Mouse (Mus musculus) brain, embryonic 14.5 days (tissue): Measurements from ENCODE around the gene Gm28635.

ENCODE experiments used
- CTCF ChIP-seq: fragments of 200-500 bp; IDR thresholded peaks from 2 replicates; pipeline ENCODE4 v1.5.1; 2012; ENCODE audit warnings: inconsistent platforms, mild to moderate bottlenecking, moderate library complexity, borderline replicate concordance; ENCODE audit not compliant: insufficient read depth, insufficient read length; ENCODE audit errors: extremely low read depth
- POLR2A ChIP-seq: fragments of 200-500 bp; IDR thresholded peaks from 2 replicates; pipeline ENCODE4 v1.6.1; 2012; ENCODE audit warnings: mild to moderate bottlenecking, inconsistent platforms, borderline replicate concordance; ENCODE audit not compliant: poor library complexity, insufficient read depth, insufficient read length, severe bottlenecking; ENCODE audit errors: extremely low read depth

- no peak for TF ChIP-seq POLR2A
- no peak for TF ChIP-seq CTCF
Observed at GRCm38 (mm10) chr2:84600977-84601376, 76.9 kb downstream of the Gm28635 start.
